Mouse (Mus musculus): ENCODE measurements around the gene Phpt1.

GRCm38 (mm10) chr2:25576028-25576850 lies 1.2 kb upstream of the Phpt1 start:
- TF ChIP-seq POLR2A (IDR thresholded peaks at IDR 0.05; ENCODE audit: borderline replicate concordance, control insufficient read depth, low read depth, low read length) (no peak), CTCF (IDR thresholded peaks at IDR 0.05; ENCODE audit: control insufficient read depth, insufficient read depth, low read length) (no peak)

Measured in bone marrow, adult 2 months (tissue).